Comparison of ENCODE assay signal across 28 mouse cellular contexts in the genomic region with DNA sequence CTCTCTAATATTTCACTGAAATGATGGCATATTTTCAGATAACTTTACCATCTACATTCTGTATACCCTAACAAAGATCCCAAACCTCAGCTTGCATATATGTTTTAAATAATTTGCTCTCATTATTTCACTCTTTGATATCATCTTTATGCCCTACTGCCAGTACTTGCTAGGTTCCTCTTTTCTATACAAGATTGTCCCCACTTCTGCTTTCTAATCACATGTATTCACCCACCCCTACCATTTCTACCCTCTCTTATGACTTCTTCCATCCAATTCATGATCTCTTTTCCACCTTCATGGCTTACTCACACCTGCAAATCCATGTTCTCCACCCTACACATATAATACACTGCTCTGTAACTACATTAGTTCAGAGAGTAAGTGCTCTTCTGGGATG. TPM values are rescaled to one million over a fixed set of nuclear protein-coding genes. Genes with fewer than 3 reads are reported as not detected.
DNase-seq lines count a peak whose midpoint lies in the region; ATAC-seq and TF ChIP-seq lines count a peak whose summit lies in the region.
"Had no signal": no experiment of that assay in that cellular context is flagged by ENCODE, and none has a peak within 500 bp of the region (broad histone marks: within the 10 kb centered on the region; RNA-seq: fewer than 3 reads in every experiment).

No protein-coding gene starts in this region.

- H3K4me2 ChIP-seq in intestine, postnatal 0 days (replicated peaks; ENCODE audit: low read depth): no peak overlapping the region
- H3K4me2 ChIP-seq: embryonic facial prominence, embryonic 13.5 days; forebrain, embryonic 12.5 days; heart, embryonic 12.5 days had no signal

- H3K4me1 ChIP-seq in intestine, postnatal 0 days (replicated peaks; ENCODE audit: control insufficient read depth, insufficient read depth, low read length): no peaks in the 10 kb centered on the region
- H3K4me1 ChIP-seq: embryonic facial prominence, embryonic 13.5 days; forebrain, embryonic 12.5 days had no signal

- peak; percentile 28 to 46 for DNase-seq in B cell, adult 2 months
- DNase-seq in MEL-GATA-1-ER (ENCODE audit: extremely low read depth, low read depth): peak; percentile 91
- no peak for DNase-seq in cerebellum, adult 9-11 months
- no peak for DNase-seq in urinary bladder, postnatal 14 days (ENCODE audit: low spot score)
- DNase-seq in right cerebral cortex, postnatal 36 days (ENCODE audit: low spot score in 2 of 2): no peak
- DNase-seq: adrenal gland, adult 2 months; adrenal gland, postnatal 25 days; cerebellum, adult 18-20 months; cerebellum, postnatal 14 days; gastrocnemius, postnatal 14 days had no signal

- no peaks in the 10 kb centered on the region for H3K36me3 ChIP-seq in intestine, postnatal 0 days (ENCODE audit: control insufficient read depth, insufficient read depth)
- H3K36me3 ChIP-seq: embryonic facial prominence, embryonic 13.5 days; forebrain, embryonic 12.5 days; heart, embryonic 12.5 days had no signal

- TF ChIP-seq CTCF in intestine, postnatal 0 days (IDR thresholded peaks at IDR 0.05; ENCODE audit: low read depth): no peak

- H3K4me3 ChIP-seq in intestine, postnatal 0 days (ENCODE audit: low read depth, low read length): no peak overlapping the region
- H3K4me3 ChIP-seq: embryonic facial prominence, embryonic 13.5 days; forebrain, embryonic 12.5 days; heart, embryonic 12.5 days had no signal

- no peak overlapping the region for H3K9ac ChIP-seq in intestine, postnatal 0 days (ENCODE audit: low read depth, low read length)
- H3K9ac ChIP-seq: embryonic facial prominence, embryonic 13.5 days; forebrain, embryonic 12.5 days; heart, embryonic 12.5 days had no signal

- no peaks in the 10 kb centered on the region for H3K27me3 ChIP-seq in intestine, postnatal 0 days (replicated peaks; ENCODE audit: control insufficient read depth, insufficient read depth, low read length)
- H3K27me3 ChIP-seq: embryonic facial prominence, embryonic 13.5 days; forebrain, embryonic 12.5 days; heart, embryonic 12.5 days had no signal

- peak; percentile 87 to 92 for ATAC-seq in hematopoietic stem cell, adult 5-6 weeks (replicated peaks in 1 of 2; ENCODE audit: insufficient read depth in 1 of 2, low FRiP score in 2 of 2, low TSS enrichment in 1 of 2, low read depth in 1 of 2, poor library complexity in 2 of 2, severe bottlenecking in 2 of 2)
- peak; percentile 94; the same call in 1 of the 2 replicates for ATAC-seq in neutrophil, adult 5-6 weeks (ENCODE audit: extremely low read depth, insufficient number of reproducible peaks, low FRiP score, poor library complexity, severe bottlenecking)
- ATAC-seq in intestine, postnatal 0 days: no peak
- ATAC-seq: forebrain, embryonic 16.5 days; hindbrain, embryonic 16.5 days; inflammation-experienced regulatory T-cells, adult 6 months; Patski had no signal

- H3K9me3 ChIP-seq in intestine, postnatal 0 days (ENCODE audit: control insufficient read depth): no peaks in the 10 kb centered on the region
- H3K9me3 ChIP-seq: embryonic facial prominence, embryonic 13.5 days; forebrain, embryonic 12.5 days; heart, embryonic 12.5 days had no signal

- H3K27ac ChIP-seq in intestine, postnatal 0 days (ENCODE audit: low read depth, low read length): no peak overlapping the region
- H3K27ac ChIP-seq: embryonic facial prominence, embryonic 13.5 days; forebrain, embryonic 12.5 days had no signal

RNA-seq across cellular contexts. Expression of gene Ifi202b, which starts 4.9 kb away (rescaled TPM):
- total RNA-seq in hematopoietic stem cell, adult 5-6 weeks (2017): not detected in 2 replicates
- 0.23 and 0.25 TPM in 2 replicates for total RNA-seq in neutrophil, adult 5-6 weeks (2017)
- not detected in 2 replicates for polyA plus RNA-seq in intestine, postnatal 0 days (2015; fragmentation: Nextera tagmentation; extraction: Ambion mirVana)
- total RNA-seq: adrenal gland, adult 2 months; adrenal gland, postnatal 25 days; gastrocnemius, adult 18-20 months; gastrocnemius, postnatal 14 days; heart, adult 8-10 months; heart, postnatal 25 days had no signal
- polyA plus RNA-seq: adrenal gland, adult 2 months; cortical plate, adult 2 months; forebrain, embryonic 12.5 days; forebrain, embryonic 16.5 days; frontal cortex, adult 2 months; heart, embryonic 12.5 days; heart, embryonic 16.5 days; hindbrain, embryonic 11.5 days; inflammation-experienced regulatory T-cells, adult 6 months had no signal

RNA-seq across cellular contexts. Expression of gene Ifi203, which starts 35.1 kb away (rescaled TPM):
- 158 and 228 TPM in 2 replicates for total RNA-seq in hematopoietic stem cell, adult 5-6 weeks (2017)
- 225 and 245 TPM in 2 replicates for total RNA-seq in neutrophil, adult 5-6 weeks (2017)
- polyA plus RNA-seq in intestine, postnatal 0 days (2015; fragmentation: Nextera tagmentation; extraction: Ambion mirVana): 3.7 and 5.9 TPM in 2 replicates

RNA-seq across cellular contexts. Expression of gene Mndal, which starts 35.3 kb away (rescaled TPM):
- total RNA-seq in hematopoietic stem cell, adult 5-6 weeks (2017): 280 and 342 TPM in 2 replicates
- total RNA-seq in neutrophil, adult 5-6 weeks (2017): 805 and 849 TPM in 2 replicates
- polyA plus RNA-seq in intestine, postnatal 0 days (2015; fragmentation: Nextera tagmentation; extraction: Ambion mirVana): 4.3 and 6.1 TPM in 2 replicates

RNA-seq across cellular contexts. Expression of gene Ifi205, which starts 54.0 kb away (rescaled TPM):
- 2.1 and 4.3 TPM in 2 replicates for total RNA-seq in hematopoietic stem cell, adult 5-6 weeks (2017)
- 4.7 and 7.6 TPM in 2 replicates for total RNA-seq in neutrophil, adult 5-6 weeks (2017)
- 1.7 and 1.9 TPM in 2 replicates for polyA plus RNA-seq in intestine, postnatal 0 days (2015; fragmentation: Nextera tagmentation; extraction: Ambion mirVana)
- total RNA-seq: ES-E14 had no signal
- polyA plus RNA-seq: embryonic facial prominence, embryonic 13.5 days; forebrain, embryonic 12.5 days; forebrain, embryonic 16.5 days; frontal cortex, adult 2 months; hindbrain, embryonic 11.5 days; hindbrain, embryonic 16.5 days had no signal

Comparison
In these comparisons a context has a peak if more than half of its experiments do, and no peak if none do; other contexts are left out.
1. DNase-seq: peak in B cell, adult 2 months (2 of 2) and MEL-GATA-1-ER (single experiment); none in cerebellum, adult 9-11 months (single experiment), urinary bladder, postnatal 14 days (single experiment) and right cerebral cortex, postnatal 36 days (0 of 2).